Mouse (Mus musculus) right cerebral cortex, postnatal 36 days (tissue): ENCODE data around the gene Spata17.
A peak's percentile ranks its signal among the peaks of the same experiment; 100 is the strongest.
"Not testable (repeated sequence)": the region's sequence is repeated elsewhere in the genome, so short reads cannot be mapped to it uniquely, and the experiment has no call there.

Experiments
- DNase-seq, 2 experiments: peaks; one replicate each; pipeline ENCODE4 v3.0.0; 2022; ENCODE audit warnings: low spot score in 2 of 2, mixed read lengths in 1 of 2

Spata17 gene

GRCm38 (mm10) chr1:187175991-187176390 lies 39.3 kb downstream of the Spata17 start:
- no peak for DNase-seq

GRCm38 (mm10) chr1:187170361-187170760 lies 44.9 kb downstream of the Spata17 start:
- DNase-seq = no peak

GRCm38 (mm10) chr1:187169646-187170045 lies 45.6 kb downstream of the Spata17 start:
- DNase-seq = no peak

GRCm38 (mm10) chr1:187163571-187163970 lies 51.7 kb downstream of the Spata17 start:
- DNase-seq = no peak

- no peak for DNase-seq
Observed at GRCm38 (mm10) chr1:187155658-187156057, 59.6 kb downstream of the Spata17 start.

- DNase-seq = no peak
Observed at GRCm38 (mm10) chr1:187153681-187154080, 61.6 kb downstream of the Spata17 start.

- no peak for DNase-seq
Observed at GRCm38 (mm10) chr1:187152571-187152970, 62.7 kb downstream of the Spata17 start.

- DNase-seq = no peak
Observed at GRCm38 (mm10) chr1:187142984-187143383, 72.3 kb downstream of the Spata17 start.

GRCm38 (mm10) chr1:187137426-187137825 lies 77.8 kb downstream of the Spata17 start:
- DNase-seq = peak; percentile 44 to 53

- DNase-seq = no peak
Observed at GRCm38 (mm10) chr1:187135887-187136286, 79.4 kb downstream of the Spata17 start.

- DNase-seq = no peak
Observed at GRCm38 (mm10) chr1:187133841-187134240, 81.4 kb downstream of the Spata17 start.

GRCm38 (mm10) chr1:187132348-187132747 lies 82.9 kb downstream of the Spata17 start:
- no peak for DNase-seq

GRCm38 (mm10) chr1:187127548-187127947 lies 87.7 kb downstream of the Spata17 start:
- DNase-seq = not testable (repeated sequence)

GRCm38 (mm10) chr1:187125733-187126132 lies 89.5 kb downstream of the Spata17 start:
- no peak for DNase-seq

GRCm38 (mm10) chr1:187124967-187125366 lies 90.3 kb downstream of the Spata17 start:
- DNase-seq = no peak

- DNase-seq = peak; percentile 71 to 80
Observed at GRCm38 (mm10) chr1:187119300-187119699, 96.0 kb downstream of the Spata17 start.

GRCm38 (mm10) chr1:187118108-187118507 lies 97.2 kb downstream of the Spata17 start:
- DNase-seq = no peak

GRCm38 (mm10) chr1:187113716-187114115 lies 101.5 kb downstream of the Spata17 start:
- no peak for DNase-seq

GRCm38 (mm10) chr1:187102130-187102529 lies 113.1 kb downstream of the Spata17 start:
- DNase-seq = no peak

GRCm38 (mm10) chr1:187101202-187101601 lies 114.1 kb downstream of the Spata17 start:
- DNase-seq = no peak

- DNase-seq = no peak
Observed at GRCm38 (mm10) chr1:187100624-187101023, 114.6 kb downstream of the Spata17 start.

GRCm38 (mm10) chr1:187098285-187098684 lies 117.0 kb downstream of the Spata17 start:
- no peak for DNase-seq

GRCm38 (mm10) chr1:187092546-187092945 lies 122.7 kb downstream of the Spata17 start:
- no peak for DNase-seq

GRCm38 (mm10) chr1:187088660-187089395 lies 126.4 kb downstream of the Spata17 start:
- no peak for DNase-seq
